Mouse (Mus musculus) cerebellum, adult 2 months (tissue): ENCODE results near the gene Fkbp8. TPM values are rescaled to one million over a fixed set of nuclear protein-coding genes. Genes with fewer than 3 reads are reported as not detected.
A peak's percentile ranks its signal among the peaks of the same experiment; 100 is the strongest.

Source experiments
- DNase-seq, 2 experiments: peaks; one replicate each; pipeline ENCODE4 v3.0.0; 2021
- H3K27ac ChIP-seq: fragments of 200-500 bp; 2 replicates; pipeline ENCODE4 v1.5.1; 2012; ENCODE audit warnings: low read length, control low read depth, inconsistent platforms; ENCODE audit not compliant: insufficient read depth
- H3K27me3 ChIP-seq: fragments of 200-500 bp; 2 replicates; pipeline ENCODE4 v1.6.1; 2012; ENCODE audit warnings: inconsistent platforms, mild to moderate bottlenecking, low read length, moderate library complexity; ENCODE audit not compliant: control insufficient read depth, insufficient read depth
- H3K4me1 ChIP-seq: fragments of 200-500 bp; 2 replicates; pipeline ENCODE4 v1.6.1; 2011; ENCODE audit warnings: low read length; ENCODE audit not compliant: control insufficient read depth, insufficient read depth
- H3K4me3 ChIP-seq: fragments of 200-500 bp; replicated peaks from 2 replicates; pipeline ENCODE3; 2011; ENCODE audit warnings: mild to moderate bottlenecking, low read depth, low read length, control low read depth; ENCODE audit not compliant: insufficient read depth
- CTCF ChIP-seq: fragments of 200-500 bp; IDR thresholded peaks from 2 replicates; pipeline ENCODE4 v1.5.1; 2011; ENCODE audit warnings: low read depth, mild to moderate bottlenecking, control low read depth, low read length, moderate library complexity, borderline replicate concordance; ENCODE audit not compliant: insufficient read depth
- POLR2A ChIP-seq: fragments of 200-500 bp; IDR thresholded peaks from 2 replicates; pipeline ENCODE4 v1.6.1; 2011; ENCODE audit warnings: low read length, control low read depth, borderline replicate concordance; ENCODE audit not compliant: insufficient read depth
- whole genome bisulfite sequencing: fragments of 180-500 bp; shearing (Covaris S2); methylation state at CpG from one replicate; pipeline ENCODE4 v1.1.7; 2018; 5-methylcytosine and 5-hydroxymethylcytosine counted together
- polyA plus RNA-seq: library from polyadenylated mRNA; depleted of rRNA; stranded (reverse); fragments of >200 nt; gene quantifications from 2 replicates; pipeline ENCODE4 v1.2.3, GENCODE M21; 2012

Gene Fkbp8
- polyA plus RNA-seq, 1 experiment = 552 TPM

DNA sequence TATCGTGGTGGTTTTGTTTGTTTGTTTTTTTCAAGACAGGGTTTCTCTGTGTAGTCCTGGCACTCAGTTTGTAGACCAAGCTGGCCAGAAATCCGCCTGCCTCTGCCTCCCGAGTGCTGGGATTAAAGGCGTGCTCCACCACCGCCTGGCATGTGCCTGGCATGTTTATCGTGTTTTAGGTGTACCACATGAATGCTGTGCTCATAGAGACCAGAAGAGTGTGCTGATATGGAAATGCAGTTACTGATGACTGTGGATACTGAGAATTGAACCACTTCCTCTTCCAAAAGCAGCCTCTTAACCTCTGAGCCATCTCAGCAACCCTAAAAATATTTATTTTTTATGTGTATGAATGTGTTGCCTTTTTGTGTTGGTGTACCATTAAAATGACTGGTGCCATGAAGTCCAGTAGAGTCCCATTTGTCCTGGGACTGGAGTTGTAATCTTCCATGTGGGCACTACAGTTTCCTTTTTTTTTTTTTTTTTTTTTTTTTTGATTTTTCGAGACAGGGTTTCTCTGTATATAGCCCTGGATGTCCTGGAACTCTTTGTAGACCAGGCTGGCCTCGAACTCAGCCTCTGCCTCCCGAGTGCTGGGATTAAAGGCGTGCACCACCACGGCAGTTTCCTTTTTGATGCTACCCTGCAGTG lies 15.1 kb upstream of the Fkbp8 start:
- no peak for DNase-seq
- Histone ChIP-seq H3K27me3 (no peaks in the 10 kb centered on the region), H3K27ac (no peak overlapping the region), H3K4me1 (peaks cover 16% of the 10 kb centered on the region), H3K4me3 (no peak overlapping the region)
- WGBS = 90% methylated on average over 11 of the region's 11 CpGs
- TF ChIP-seq CTCF (no peak), POLR2A (no peak)

DNA sequence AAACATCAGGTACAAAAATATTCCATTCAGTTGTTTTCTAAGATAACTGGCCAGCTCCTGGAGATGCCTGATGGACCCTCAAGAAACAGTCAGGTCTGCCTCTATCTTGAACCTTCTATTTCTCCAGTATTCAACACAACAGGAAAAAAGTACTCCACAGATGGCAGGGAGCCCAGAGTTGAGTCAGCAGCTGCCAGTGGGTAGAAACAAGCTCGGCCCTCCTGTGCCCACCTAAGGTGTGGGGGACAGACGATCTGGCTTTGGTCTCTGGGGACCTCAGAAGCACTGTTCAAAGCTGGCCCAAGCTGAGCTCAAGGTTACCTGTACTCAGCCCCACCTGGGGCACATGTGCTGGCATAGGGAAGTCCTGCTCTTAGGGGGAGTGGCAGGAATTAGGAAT lies 14.1 kb upstream of the Fkbp8 start:
- DNase-seq = no peak
- H3K27me3 ChIP-seq = no peaks in the 10 kb centered on the region
- 3% methylated on average over 2 of the region's 2 CpGs for WGBS

GRCm38 (mm10) chr8:70517940-70518643 lies 9.4 kb upstream of the Fkbp8 start:
- no peak for DNase-seq
- no peak for TF ChIP-seq CTCF
- no peak for TF ChIP-seq POLR2A
- WGBS = 79% methylated on average over 10 of the region's 10 CpGs
- no peak overlapping the region for H3K27ac ChIP-seq
- 0 out of 2 replicates have a peak, but pooled peaks cover 4% of the 10 kb centered on the region for H3K4me1 ChIP-seq
- H3K4me3 ChIP-seq = no peak overlapping the region
- H3K27me3 ChIP-seq = no peaks in the 10 kb centered on the region

More for the DNA sequence above, 14.1 kb upstream of the Fkbp8 start:
- Histone ChIP-seq H3K4me3 (no peak overlapping the region), H3K4me1 (peaks cover 16% of the 10 kb centered on the region), H3K27ac (no peak overlapping the region)
- no peak for TF ChIP-seq POLR2A
- TF ChIP-seq CTCF = no peak

DNA sequence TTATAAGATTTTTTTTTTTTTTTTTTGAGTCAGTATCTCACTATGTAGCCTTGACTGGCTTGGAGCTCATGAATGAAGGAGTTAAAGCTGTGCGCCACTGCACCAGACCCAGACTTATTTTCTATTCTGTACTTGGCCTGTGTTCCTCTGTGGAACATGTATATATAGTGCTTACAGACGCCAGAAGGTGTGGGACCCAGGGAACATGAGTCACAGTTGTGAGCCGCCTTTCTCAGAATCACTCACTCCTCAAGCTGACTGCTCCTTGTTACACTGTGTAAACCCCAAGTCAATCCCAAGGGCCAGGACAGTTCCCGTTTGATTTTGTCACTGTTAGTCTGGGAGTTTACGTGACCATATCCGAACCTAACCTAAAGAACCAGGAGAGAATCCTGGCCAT lies 8.5 kb upstream of the Fkbp8 start:
- TF ChIP-seq CTCF = no peak
- no peak for TF ChIP-seq POLR2A
- 94% methylated on average over 6 of the region's 6 CpGs for WGBS
- no peak overlapping the region for H3K4me3 ChIP-seq
- H3K4me1 ChIP-seq = no peaks in the 10 kb centered on the region
- H3K27ac ChIP-seq = no peak overlapping the region
- H3K27me3 ChIP-seq = no peaks in the 10 kb centered on the region
- no peak for DNase-seq

DNA sequence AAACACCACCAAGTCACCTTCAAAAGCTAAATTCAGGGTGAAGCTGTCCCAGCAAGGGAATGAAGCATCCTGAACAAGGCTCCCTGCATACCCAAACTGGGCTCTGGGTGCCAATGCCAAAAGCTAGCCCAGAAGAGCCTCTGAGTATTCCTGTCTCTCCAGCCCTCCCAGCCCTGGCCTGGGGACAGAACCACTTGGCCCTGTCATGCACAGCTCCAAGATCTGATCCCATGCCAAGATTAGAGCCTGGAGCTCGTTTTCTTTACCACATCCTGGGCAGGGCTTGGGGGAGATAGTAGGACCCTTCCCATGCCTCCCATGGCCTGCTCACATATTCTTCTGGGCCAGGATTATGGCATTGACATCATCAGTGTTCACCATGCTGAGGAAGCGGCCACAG lies 7.9 kb upstream of the Fkbp8 start:
- H3K4me3 ChIP-seq = no peak overlapping the region
- H3K27ac ChIP-seq = no peak overlapping the region
- 52% methylated on average over 2 of the region's 2 CpGs for WGBS
- no peaks in the 10 kb centered on the region for H3K4me1 ChIP-seq
- TF ChIP-seq POLR2A (no peak), CTCF (no peak)
- DNase-seq = no peak
- H3K27me3 ChIP-seq = no peaks in the 10 kb centered on the region

- H3K27ac ChIP-seq = peak overlapping the region; percentile 52
- peak; percentile 68 for TF ChIP-seq POLR2A
- TF ChIP-seq CTCF = peak; percentile 35; the same call in 1 of the 2 replicates
- under 1% methylated on average over 51 of the region's 51 CpGs for WGBS
- H3K4me1 ChIP-seq = 0 out of 2 replicates have a peak, but pooled peaks cover 3% of the 10 kb centered on the region
- no peaks in the 10 kb centered on the region for H3K27me3 ChIP-seq
- peak overlapping the region; percentile 70 for H3K4me3 ChIP-seq
- peak; percentile 96 to 97 for DNase-seq
Measured at GRCm38 (mm10) chr8:70522592-70523403, 4.7 kb upstream of the Fkbp8 start.

DNA sequence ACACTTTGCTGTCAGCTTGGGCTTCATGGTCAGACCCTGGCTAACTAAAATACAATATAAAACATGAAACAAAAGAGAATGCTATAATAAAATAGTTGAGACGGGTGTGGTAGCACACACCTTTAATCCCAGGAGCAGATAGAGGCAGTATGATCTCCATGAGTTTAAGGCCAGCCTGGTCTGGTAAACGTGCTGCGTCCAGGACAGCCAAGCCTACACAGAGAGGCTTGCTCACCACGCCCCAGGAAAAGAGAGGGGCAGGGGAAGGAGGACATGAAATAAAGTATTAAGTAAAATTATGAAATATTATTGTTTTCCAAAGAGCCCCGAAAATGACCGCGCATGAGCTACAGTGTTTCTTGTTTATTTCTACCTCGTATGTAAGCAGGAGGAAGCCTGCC lies 413 bp upstream of the Fkbp8 start:
- TF ChIP-seq POLR2A (no peak), CTCF (no peak)
- peak overlapping the region; percentile 37 for H3K27ac ChIP-seq
- H3K4me1 ChIP-seq = peaks cover 8% of the 10 kb centered on the region
- peak overlapping the region; percentile 80 for H3K4me3 ChIP-seq
- no peaks in the 10 kb centered on the region for H3K27me3 ChIP-seq
- DNase-seq = no peak
- WGBS = under 1% methylated on average over 8 of the region's 8 CpGs
